Comparison of ENCODE assay signal across 25 mouse cellular contexts in genomic region chr11:63045771-63046170, GRCm38 (mm10). TPM values are rescaled to one million over a fixed set of nuclear protein-coding genes. Genes with fewer than 3 reads are reported as not detected.
DNase-seq lines count a peak whose midpoint lies in the region; ATAC-seq and TF ChIP-seq lines count a peak whose summit lies in the region.
"Had no signal": no experiment of that assay in that cellular context is flagged by ENCODE, and none has a peak within 500 bp of the region (broad histone marks: within the 10 kb centered on the region; RNA-seq: fewer than 3 reads in every experiment).

No protein-coding gene starts in this region.

- H3K9me3 ChIP-seq in intestine, embryonic 14.5 days (ENCODE audit: control insufficient read depth, low read length) = no peaks in the 10 kb centered on the region
- H3K9me3 ChIP-seq in intestine, embryonic 16.5 days (ENCODE audit: control insufficient read depth, low read length) = no peaks in the 10 kb centered on the region
- no peaks in the 10 kb centered on the region for H3K9me3 ChIP-seq in lung, postnatal 0 days (ENCODE audit: low read length)
- H3K9me3 ChIP-seq: embryonic facial prominence, embryonic 13.5 days; forebrain, embryonic 12.5 days; heart, embryonic 10.5 days had no signal

- no peak overlapping the region for H3K4me2 ChIP-seq in intestine, embryonic 14.5 days (ENCODE audit: low read length)
- no peak overlapping the region for H3K4me2 ChIP-seq in intestine, embryonic 16.5 days (ENCODE audit: low read depth, low read length)
- H3K4me2 ChIP-seq in lung, postnatal 0 days (replicated peaks; ENCODE audit: low read depth, low read length) = no peak overlapping the region
- H3K4me2 ChIP-seq: embryonic facial prominence, embryonic 13.5 days; forebrain, embryonic 12.5 days; hindbrain, embryonic 14.5 days had no signal

- no peak for TF ChIP-seq POLR2A in bone marrow macrophage, adult 2 months (IDR thresholded peaks at IDR 0.05; ENCODE audit: borderline replicate concordance, low read depth, low read length)

- no peaks in the 10 kb centered on the region for H3K27me3 ChIP-seq in intestine, embryonic 14.5 days (replicated peaks; ENCODE audit: control insufficient read depth, insufficient read depth, low read length)
- H3K27me3 ChIP-seq in intestine, embryonic 16.5 days (replicated peaks; ENCODE audit: control insufficient read depth, insufficient read depth, low read length) = no peaks in the 10 kb centered on the region
- no peaks in the 10 kb centered on the region for H3K27me3 ChIP-seq in lung, postnatal 0 days (replicated peaks; ENCODE audit: insufficient read depth, low read length)
- H3K27me3 ChIP-seq: embryonic facial prominence, embryonic 13.5 days; forebrain, embryonic 12.5 days had no signal

- 23% methylated on average over 3 of the region's 3 CpGs for WGBS in intestine, embryonic 14.5 days
- WGBS in intestine, embryonic 16.5 days = 50% methylated on average over 3 of the region's 3 CpGs
- WGBS in lung, postnatal 0 days = 59% methylated on average over 3 of the region's 3 CpGs

- TF ChIP-seq CTCF in bone marrow macrophage, adult 2 months (IDR thresholded peaks at IDR 0.05; ENCODE audit: low read depth, low read length) = no peak
- no peak for TF ChIP-seq CTCF in lung, postnatal 0 days (IDR thresholded peaks at IDR 0.05)

- H3K36me3 ChIP-seq in intestine, embryonic 14.5 days (ENCODE audit: control insufficient read depth, insufficient read depth, low read length) = no peaks in the 10 kb centered on the region
- no peaks in the 10 kb centered on the region for H3K36me3 ChIP-seq in intestine, embryonic 16.5 days (ENCODE audit: control insufficient read depth, insufficient read depth, low read length)
- H3K36me3 ChIP-seq in lung, postnatal 0 days (ENCODE audit: insufficient read depth, low read length) = no peaks in the 10 kb centered on the region
- H3K36me3 ChIP-seq: embryonic facial prominence, embryonic 13.5 days; forebrain, embryonic 12.5 days; heart, embryonic 10.5 days had no signal

- ATAC-seq in intestine, embryonic 14.5 days (replicated peaks; ENCODE audit: low FRiP score, low TSS enrichment, low read depth) = no peak
- no peak for ATAC-seq in intestine, embryonic 16.5 days
- peak; percentile 40 for ATAC-seq in common myeloid progenitor, adult 5-6 weeks (replicated peaks; ENCODE audit: low read depth, poor library complexity, severe bottlenecking)
- peak; percentile 64 for ATAC-seq in megakaryocyte progenitor cell, adult 5-6 weeks (replicated peaks; ENCODE audit: poor library complexity)
- no peak for ATAC-seq in lung, postnatal 0 days
- ATAC-seq: forebrain, embryonic 16.5 days had no signal

- no peak for TF ChIP-seq EP300 in lung, postnatal 0 days (IDR thresholded peaks at IDR 0.05)

- no peak for DNase-seq in intestine, embryonic 14.5 days (ENCODE audit: low spot score)
- DNase-seq in kidney, adult 18-20 months = no peak
- no peak for DNase-seq in lung, postnatal 0 days (ENCODE audit: low spot score)
- no peak for DNase-seq in kidney, postnatal 36 days
- DNase-seq: adrenal gland, postnatal 10 days; cerebellum, adult 2 months; cerebellum, postnatal 10 days; gastrocnemius, postnatal 14 days; heart, postnatal 10 days had no signal

- H3K4me1 ChIP-seq in intestine, embryonic 14.5 days (replicated peaks; ENCODE audit: control insufficient read depth, insufficient read depth, low read length) = peaks cover 2% of the 10 kb centered on the region; the same call in 1 of the 2 replicates
- H3K4me1 ChIP-seq in intestine, embryonic 16.5 days (ENCODE audit: control insufficient read depth, insufficient read depth, low read length) = peaks cover 8% of the 10 kb centered on the region
- H3K4me1 ChIP-seq in bone marrow macrophage, adult 2 months (ENCODE audit: control insufficient read depth, insufficient read depth, low read length) = peaks cover 44% of the 10 kb centered on the region
- H3K4me1 ChIP-seq in lung, postnatal 0 days (ENCODE audit: insufficient read depth, low read depth, low read length) = no peaks in the 10 kb centered on the region
- H3K4me1 ChIP-seq: forebrain, embryonic 12.5 days had no signal

- no peak overlapping the region for H3K9ac ChIP-seq in intestine, embryonic 14.5 days (ENCODE audit: low read length)
- no peak overlapping the region for H3K9ac ChIP-seq in intestine, embryonic 16.5 days (ENCODE audit: low read depth, low read length)
- no peak overlapping the region for H3K9ac ChIP-seq in lung, postnatal 0 days (replicated peaks; ENCODE audit: low read depth)
- H3K9ac ChIP-seq: embryonic facial prominence, embryonic 13.5 days; forebrain, embryonic 12.5 days; hindbrain, embryonic 14.5 days had no signal

- no peak overlapping the region for H3K4me3 ChIP-seq in intestine, embryonic 14.5 days (ENCODE audit: low read depth, low read length)
- no peak overlapping the region for H3K4me3 ChIP-seq in intestine, embryonic 16.5 days (ENCODE audit: low read length)
- H3K4me3 ChIP-seq in bone marrow macrophage, adult 2 months (ENCODE audit: insufficient read depth, low read length) = no peak overlapping the region
- H3K4me3 ChIP-seq in lung, postnatal 0 days (ENCODE audit: low read depth, low read length) = no peak overlapping the region
- H3K4me3 ChIP-seq: embryonic facial prominence, embryonic 13.5 days; forebrain, embryonic 12.5 days; heart, embryonic 10.5 days had no signal

- H3K27ac ChIP-seq in intestine, embryonic 14.5 days (ENCODE audit: low read depth) = peak overlapping the region; percentile 18; the same call in 1 of the 2 replicates
- H3K27ac ChIP-seq in intestine, embryonic 16.5 days (ENCODE audit: low read length) = no peak overlapping the region
- H3K27ac ChIP-seq in bone marrow macrophage, adult 2 months (ENCODE audit: insufficient read depth, low read depth, low read length) = peak overlapping the region; percentile 98
- no peak overlapping the region for H3K27ac ChIP-seq in lung, postnatal 0 days (ENCODE audit: low read length)
- H3K27ac ChIP-seq: embryonic facial prominence, embryonic 13.5 days; forebrain, embryonic 12.5 days; heart, embryonic 10.5 days; hindbrain, embryonic 14.5 days had no signal

RNA-seq across cellular contexts. Expression of gene Tekt3, which starts 15.7 kb away (rescaled TPM):
- polyA plus RNA-seq in intestine, embryonic 14.5 days (2014; fragmentation: Nextera tagmentation; extraction: Ambion mirVana) = not detected in 2 replicates
- not detected in 2 replicates for polyA plus RNA-seq in intestine, embryonic 16.5 days (2015; fragmentation: Nextera tagmentation; extraction: Ambion mirVana)
- not detected in 2 replicates for polyA plus RNA-seq in bone marrow macrophage, adult 2 months (2012; ENCODE audit: insufficient read depth, insufficient read length, missing spikeins)
- not detected in 2 replicates for total RNA-seq in common myeloid progenitor, adult 5-6 weeks (2017)
- not detected in 2 replicates for total RNA-seq in megakaryocyte progenitor cell, adult 5-6 weeks (2015)
- total RNA-seq in megakaryocyte progenitor cell, adult 5-6 weeks (2017) = not detected in 2 replicates
- polyA plus RNA-seq in lung, postnatal 0 days (2015; fragmentation: Nextera tagmentation; extraction: Ambion mirVana) = 0.55 and 0.79 TPM in 2 replicates
- total RNA-seq: adrenal gland, postnatal 10 days; adrenal gland, postnatal 4 days; gastrocnemius, postnatal 14 days; heart, adult 18-20 months; heart, postnatal 10 days; hematopoietic stem cell, adult 5-6 weeks; MEL had no signal
- polyA plus RNA-seq: C2C12; cerebellum, adult 2 months; embryonic facial prominence, embryonic 13.5 days; forebrain, embryonic 12.5 days; forebrain, embryonic 16.5 days; frontal cortex, adult 2 months; heart, embryonic 10.5 days; heart, embryonic 14.5 days had no signal

Comparison
In these comparisons a context has a peak if more than half of its experiments do, and no peak if none do; other contexts are left out.
1. H3K27ac ChIP-seq: peak in intestine, embryonic 14.5 days (single experiment) and bone marrow macrophage, adult 2 months (single experiment); none in intestine, embryonic 16.5 days (single experiment) and lung, postnatal 0 days (single experiment).
2. ATAC-seq: peak in common myeloid progenitor, adult 5-6 weeks (single experiment) and megakaryocyte progenitor cell, adult 5-6 weeks (single experiment); none in intestine, embryonic 14.5 days (single experiment), intestine, embryonic 16.5 days (single experiment) and lung, postnatal 0 days (single experiment).